Mouse (Mus musculus): ENCODE data around the gene Cers5. TPM values are rescaled to one million over a fixed set of nuclear protein-coding genes. Genes with fewer than 3 reads are reported as not detected.
A peak's percentile ranks its signal among the peaks of the same experiment; 100 is the strongest.

Cers5 gene
- polyA plus RNA-seq, 1 experiment: 101 TPM

DNA sequence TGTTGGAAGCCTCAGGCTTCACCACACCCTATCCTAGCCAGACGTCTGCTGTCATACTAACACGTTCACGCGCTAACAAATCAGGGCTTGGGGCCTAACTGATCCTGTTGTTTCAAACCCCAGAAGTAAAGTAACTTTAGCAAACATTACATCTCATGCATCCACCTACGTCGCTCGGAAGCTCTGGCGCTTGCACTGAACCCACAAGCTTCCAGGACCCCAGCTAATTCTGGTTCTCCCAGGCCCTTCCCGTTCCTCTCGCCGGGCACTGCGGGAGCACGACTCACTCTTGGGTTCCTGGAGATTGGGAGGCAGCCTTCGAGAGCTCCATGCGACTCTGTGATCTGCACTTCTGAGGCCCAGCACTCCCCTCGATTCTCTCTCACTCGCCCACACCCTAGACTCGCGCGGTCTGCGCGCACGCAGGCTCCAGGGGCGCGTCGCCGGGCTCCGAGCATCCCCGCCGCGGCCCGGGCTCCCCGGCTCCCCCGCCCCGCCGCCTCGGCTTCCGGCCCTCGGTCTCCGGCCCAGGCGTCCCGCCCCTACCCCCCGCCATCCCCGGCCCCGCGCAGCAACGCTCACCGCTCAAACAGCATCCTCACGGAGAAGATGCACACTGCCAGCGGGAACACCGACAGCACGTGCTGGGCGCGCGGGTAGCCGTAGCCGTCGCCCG lies 946 bp downstream of the Cers5 start:
- Histone ChIP-seq H3K4me3 (ENCODE audit: insufficient read depth, poor library complexity, severe bottlenecking) (peak overlapping the region; percentile 86), H3ac (ENCODE audit: control insufficient read depth, insufficient read length, low read depth) (peak overlapping the region; percentile 68), H3K79me3 (ENCODE audit: low read depth) (peaks cover 45% of the 10 kb centered on the region), H3K27me3 (ENCODE audit: control insufficient read depth, insufficient read depth, insufficient read length) (no peaks in the 10 kb centered on the region), H3K79me2 (ENCODE audit: control insufficient read depth, insufficient read depth) (peaks cover 52% of the 10 kb centered on the region), H3K36me3 (ENCODE audit: control insufficient read depth, insufficient read depth) (peaks cover 6% of the 10 kb centered on the region)
- TF ChIP-seq MYOG (IDR thresholded peaks at IDR 0.05; ENCODE audit: control insufficient read depth, extremely low read depth, insufficient read length) (no peak), CEBPB (IDR thresholded peaks at IDR 0.05; ENCODE audit: low read depth) (no peak), FOSL1 (IDR thresholded peaks at IDR 0.05; ENCODE audit: insufficient read depth, low read length, poor library complexity, severe bottlenecking) (no peak), MAX (IDR thresholded peaks at IDR 0.05) (no peak), CTCF (IDR thresholded peaks at IDR 0.05; ENCODE audit: control insufficient read depth, insufficient read depth, insufficient read length) (no peak), USF1 (IDR thresholded peaks at IDR 0.05; ENCODE audit: low read depth) (no peak), MYOD1 (IDR thresholded peaks at IDR 0.05; ENCODE audit: control insufficient read depth, insufficient read length, low read depth) (no peak)

DNA sequence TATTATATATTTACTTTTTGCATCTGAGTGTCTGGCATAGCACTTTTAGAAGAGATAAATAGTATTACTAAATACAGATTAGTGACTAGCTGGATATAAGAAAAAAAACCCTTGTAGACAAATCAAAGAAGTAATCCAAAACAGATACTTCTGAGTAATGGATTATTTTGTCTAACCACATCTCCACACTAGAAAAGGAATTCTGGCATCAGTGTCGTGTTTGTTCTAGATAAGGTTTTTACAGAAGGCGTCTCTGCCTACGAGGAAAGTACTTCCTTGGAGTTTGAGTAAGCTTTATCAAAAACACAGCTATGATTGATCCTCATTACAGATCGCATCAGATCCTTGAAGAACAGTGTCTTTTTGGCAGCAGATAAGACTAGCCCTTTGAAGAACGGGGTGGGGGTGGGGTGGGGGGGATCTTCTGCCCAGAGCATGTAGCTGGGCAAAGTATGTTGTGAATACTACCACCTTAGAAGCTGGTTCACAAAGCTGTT lies 1.6 kb downstream of the Cers5 start:
- Histone ChIP-seq H3ac (ENCODE audit: control insufficient read depth, insufficient read length, low read depth) (peak overlapping the region; percentile 68), H3K4me3 (ENCODE audit: insufficient read depth, poor library complexity, severe bottlenecking) (peak overlapping the region; percentile 86), H3K36me3 (ENCODE audit: control insufficient read depth, insufficient read depth) (peaks cover 6% of the 10 kb centered on the region), H3K79me2 (ENCODE audit: control insufficient read depth, insufficient read depth) (peaks cover 58% of the 10 kb centered on the region), H3K27me3 (ENCODE audit: control insufficient read depth, insufficient read depth, insufficient read length) (no peaks in the 10 kb centered on the region), H3K79me3 (ENCODE audit: low read depth) (peaks cover 52% of the 10 kb centered on the region)
- TF ChIP-seq CEBPB (IDR thresholded peaks at IDR 0.05; ENCODE audit: low read depth) (no peak), CTCF (IDR thresholded peaks at IDR 0.05; ENCODE audit: control insufficient read depth, insufficient read depth, insufficient read length) (no peak), MYOD1 (IDR thresholded peaks at IDR 0.05; ENCODE audit: control insufficient read depth, insufficient read length, low read depth) (no peak), MYOG (IDR thresholded peaks at IDR 0.05; ENCODE audit: control insufficient read depth, extremely low read depth, insufficient read length) (no peak), USF1 (IDR thresholded peaks at IDR 0.05; ENCODE audit: low read depth) (no peak), MAX (IDR thresholded peaks at IDR 0.05) (no peak), FOSL1 (IDR thresholded peaks at IDR 0.05; ENCODE audit: insufficient read depth, low read length, poor library complexity, severe bottlenecking) (no peak)

DNA sequence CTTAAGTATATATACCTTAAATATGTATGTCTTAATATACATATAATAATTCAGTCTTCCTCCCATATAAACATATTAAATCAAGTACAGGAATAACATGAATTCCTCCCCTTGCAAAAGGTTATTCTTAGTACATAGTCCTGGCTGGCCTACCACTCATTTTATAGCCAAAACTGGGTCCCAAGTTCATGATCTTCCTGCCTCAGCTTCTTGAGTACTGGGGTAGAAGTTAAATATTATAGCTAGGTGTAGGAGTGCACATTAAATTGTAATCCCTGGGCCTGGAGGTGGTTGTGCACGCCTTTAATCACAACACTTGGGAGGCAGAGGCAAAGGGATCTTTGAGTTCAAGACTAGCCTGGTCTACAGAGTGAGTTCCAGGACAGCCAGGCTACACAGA lies 3.9 kb downstream of the Cers5 start:
- peaks cover 70% of the 10 kb centered on the region for H3K79me3 ChIP-seq (ENCODE audit: low read depth)
- H3K79me2 ChIP-seq (ENCODE audit: control insufficient read depth, insufficient read depth): peaks cover 81% of the 10 kb centered on the region
- TF ChIP-seq MYOD1 (IDR thresholded peaks at IDR 0.05; ENCODE audit: control insufficient read depth, insufficient read length, low read depth): no peak
- no peak for TF ChIP-seq USF1 (IDR thresholded peaks at IDR 0.05; ENCODE audit: low read depth)
- no peak for TF ChIP-seq CEBPB (IDR thresholded peaks at IDR 0.05; ENCODE audit: low read depth)
- no peak for TF ChIP-seq FOSL1 (IDR thresholded peaks at IDR 0.05; ENCODE audit: insufficient read depth, low read length, poor library complexity, severe bottlenecking)
- no peak for TF ChIP-seq MAX (IDR thresholded peaks at IDR 0.05)
- no peak for TF ChIP-seq MYOG (IDR thresholded peaks at IDR 0.05; ENCODE audit: control insufficient read depth, extremely low read depth, insufficient read length)
- TF ChIP-seq CTCF (IDR thresholded peaks at IDR 0.05; ENCODE audit: control insufficient read depth, insufficient read depth, insufficient read length): no peak
- H3K4me3 ChIP-seq (ENCODE audit: insufficient read depth, poor library complexity, severe bottlenecking): no peak overlapping the region
- H3K36me3 ChIP-seq (ENCODE audit: control insufficient read depth, insufficient read depth): peaks cover 10% of the 10 kb centered on the region
- H3K27me3 ChIP-seq (ENCODE audit: control insufficient read depth, insufficient read depth, insufficient read length): no peaks in the 10 kb centered on the region
- H3ac ChIP-seq (ENCODE audit: control insufficient read depth, insufficient read length, low read depth): no peak overlapping the region

DNA sequence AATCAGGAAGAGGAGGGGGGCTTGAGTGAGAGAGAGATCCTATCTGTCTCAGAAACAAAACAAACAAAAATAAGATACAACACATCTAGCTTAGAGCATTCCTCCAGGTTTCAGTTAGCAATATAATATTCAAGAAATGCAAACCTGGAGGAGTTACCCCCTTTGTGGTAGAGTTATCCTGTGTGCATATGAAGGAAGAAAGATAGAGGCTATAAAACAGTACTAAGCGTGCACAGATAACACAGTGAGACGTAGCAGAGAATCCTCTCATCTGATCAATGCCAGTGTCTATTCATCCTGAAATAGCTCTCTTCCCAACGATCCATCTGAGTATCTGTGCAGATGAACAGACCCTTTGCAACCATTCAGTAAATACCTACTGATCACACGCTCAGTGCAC lies 5.2 kb downstream of the Cers5 start:
- H3K79me3 ChIP-seq (ENCODE audit: low read depth): peaks cover 83% of the 10 kb centered on the region
- no peaks in the 10 kb centered on the region for H3K27me3 ChIP-seq (ENCODE audit: control insufficient read depth, insufficient read depth, insufficient read length)
- H3K79me2 ChIP-seq (ENCODE audit: control insufficient read depth, insufficient read depth): peaks cover 94% of the 10 kb centered on the region
- H3ac ChIP-seq (ENCODE audit: control insufficient read depth, insufficient read length, low read depth): no peak overlapping the region
- H3K36me3 ChIP-seq (ENCODE audit: control insufficient read depth, insufficient read depth): peaks cover 10% of the 10 kb centered on the region
- H3K4me3 ChIP-seq (ENCODE audit: insufficient read depth, poor library complexity, severe bottlenecking): no peak overlapping the region
- TF ChIP-seq CTCF (IDR thresholded peaks at IDR 0.05; ENCODE audit: control insufficient read depth, insufficient read depth, insufficient read length) (no peak), MAX (IDR thresholded peaks at IDR 0.05) (no peak), MYOG (IDR thresholded peaks at IDR 0.05; ENCODE audit: control insufficient read depth, extremely low read depth, insufficient read length) (no peak), FOSL1 (IDR thresholded peaks at IDR 0.05; ENCODE audit: insufficient read depth, low read length, poor library complexity, severe bottlenecking) (no peak), MYOD1 (IDR thresholded peaks at IDR 0.05; ENCODE audit: control insufficient read depth, insufficient read length, low read depth) (no peak)

DNA sequence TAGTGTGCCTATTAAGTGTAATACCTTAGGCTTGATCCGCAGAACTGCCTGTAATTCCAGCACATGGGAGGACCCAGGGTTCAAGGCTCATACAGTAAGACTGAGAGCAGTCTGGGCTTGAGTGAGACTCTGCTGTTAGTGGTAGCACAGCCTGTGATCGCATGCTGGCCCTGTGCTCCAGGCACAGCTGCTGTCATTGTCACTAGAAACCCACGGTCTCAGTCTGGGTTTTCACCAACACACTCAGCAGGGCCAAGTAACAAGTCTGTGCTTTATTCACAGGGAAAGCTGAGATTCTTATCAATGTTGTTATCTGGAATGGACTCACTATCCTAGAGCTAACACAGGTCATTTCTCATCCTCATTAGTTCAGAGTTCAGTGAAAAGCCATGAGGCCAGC lies 18.5 kb downstream of the Cers5 start:
- peaks cover 41% of the 10 kb centered on the region for H3K79me3 ChIP-seq (ENCODE audit: low read depth)
- no peak overlapping the region for H3K4me3 ChIP-seq (ENCODE audit: insufficient read depth, poor library complexity, severe bottlenecking)

More for the DNA sequence above, 18.5 kb downstream of the Cers5 start:
- no peak for TF ChIP-seq USF1 (IDR thresholded peaks at IDR 0.05; ENCODE audit: low read depth)
- TF ChIP-seq CEBPB (IDR thresholded peaks at IDR 0.05; ENCODE audit: low read depth): no peak
- no peak for TF ChIP-seq MYOD1 (IDR thresholded peaks at IDR 0.05; ENCODE audit: control insufficient read depth, insufficient read length, low read depth)
- TF ChIP-seq FOSL1 (IDR thresholded peaks at IDR 0.05; ENCODE audit: insufficient read depth, low read length, poor library complexity, severe bottlenecking): no peak
- no peak for TF ChIP-seq MAX (IDR thresholded peaks at IDR 0.05)
- no peak for TF ChIP-seq CTCF (IDR thresholded peaks at IDR 0.05; ENCODE audit: control insufficient read depth, insufficient read depth, insufficient read length)
- TF ChIP-seq MYOG (IDR thresholded peaks at IDR 0.05; ENCODE audit: control insufficient read depth, extremely low read depth, insufficient read length): no peak
- H3K36me3 ChIP-seq (ENCODE audit: control insufficient read depth, insufficient read depth): peaks cover 14% of the 10 kb centered on the region
- no peaks in the 10 kb centered on the region for H3K27me3 ChIP-seq (ENCODE audit: control insufficient read depth, insufficient read depth, insufficient read length)
- H3ac ChIP-seq (ENCODE audit: control insufficient read depth, insufficient read length, low read depth): no peak overlapping the region
- H3K79me2 ChIP-seq (ENCODE audit: control insufficient read depth, insufficient read depth): peaks cover 88% of the 10 kb centered on the region
